In the genomic region with DNA sequence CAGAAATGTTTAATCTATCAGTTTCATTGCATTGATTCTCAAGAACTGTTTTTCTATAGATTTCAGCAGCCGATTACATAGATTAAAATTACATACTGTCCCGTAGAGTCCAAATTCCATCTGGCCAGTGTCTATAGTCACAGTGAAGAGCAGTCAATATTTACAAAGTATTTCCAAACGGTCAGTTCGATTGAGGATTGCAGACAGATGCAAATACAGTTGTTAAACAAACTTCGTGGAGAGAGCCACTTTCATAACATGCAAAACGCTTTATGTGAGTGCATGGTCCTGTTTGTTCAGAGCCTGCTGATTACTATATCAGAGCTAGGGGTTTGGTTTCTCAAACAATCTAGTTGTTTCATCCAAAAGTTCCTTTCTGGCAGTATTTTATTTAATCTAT, we compare ENCODE assay signal across 23 mouse cellular contexts.
"Had no signal": no experiment of that assay in that cellular context is flagged by ENCODE, and none has a peak within 500 bp of the region (broad histone marks: within the 10 kb centered on the region; RNA-seq: fewer than 3 reads in every experiment).

No protein-coding gene starts in this region.

- H3K9ac ChIP-seq: heart, embryonic 13.5 days; heart, embryonic 15.5 days; hindbrain, embryonic 13.5 days; hindbrain, embryonic 15.5 days; kidney, embryonic 15.5 days; limb, embryonic 12.5 days had no signal

- H3K4me2 ChIP-seq: heart, embryonic 11.5 days; heart, embryonic 13.5 days; heart, embryonic 15.5 days; hindbrain, embryonic 13.5 days; hindbrain, embryonic 15.5 days; kidney, embryonic 15.5 days; limb, embryonic 12.5 days had no signal

- H3K27ac ChIP-seq: heart, adult 2 months; heart, embryonic 13.5 days; heart, embryonic 15.5 days; hindbrain, embryonic 13.5 days; hindbrain, embryonic 15.5 days; hindbrain, postnatal 0 days; kidney, embryonic 15.5 days; kidney, postnatal 0 days; left cerebral cortex, adult 2 months; limb, embryonic 10.5 days; limb, embryonic 12.5 days had no signal

- H3K27me3 ChIP-seq: heart, embryonic 13.5 days; heart, embryonic 15.5 days; hindbrain, embryonic 13.5 days; hindbrain, embryonic 15.5 days; kidney, embryonic 15.5 days; limb, embryonic 12.5 days had no signal

- H3K36me3 ChIP-seq: heart, embryonic 13.5 days; heart, embryonic 15.5 days; hindbrain, embryonic 13.5 days; hindbrain, embryonic 15.5 days; kidney, embryonic 15.5 days; limb, embryonic 10.5 days; limb, embryonic 12.5 days had no signal

- H3K4me3 ChIP-seq: heart, adult 2 months; heart, embryonic 13.5 days; heart, embryonic 15.5 days; hindbrain, embryonic 13.5 days; hindbrain, embryonic 15.5 days; kidney, embryonic 15.5 days; left cerebral cortex, adult 2 months; limb, embryonic 10.5 days; limb, embryonic 12.5 days had no signal

- ATAC-seq: hindbrain, postnatal 0 days; intestine, embryonic 16.5 days had no signal

- DNase-seq: gastrocnemius, postnatal 14 days; gastrocnemius, postnatal 36 days; heart, adult 11 months; heart, adult 2 months; heart, postnatal 14 days; heart, postnatal 36 days; kidney, adult 11 months; kidney, adult 2 months; kidney, adult 9 months; kidney, postnatal 14 days; kidney, postnatal 36 days had no signal

- H3K9me3 ChIP-seq: heart, embryonic 13.5 days; heart, embryonic 15.5 days; hindbrain, embryonic 13.5 days; hindbrain, embryonic 15.5 days; kidney, embryonic 15.5 days; limb, embryonic 10.5 days; limb, embryonic 12.5 days had no signal

- H3K4me1 ChIP-seq: heart, embryonic 13.5 days; heart, embryonic 15.5 days; hindbrain, embryonic 13.5 days; hindbrain, embryonic 15.5 days; kidney, embryonic 15.5 days; limb, embryonic 10.5 days; limb, embryonic 12.5 days had no signal
